Mouse (Mus musculus): ENCODE results near the gene Runx1.
A peak's percentile ranks its signal among the peaks of the same experiment; 100 is the strongest.

Gene Runx1

DNA sequence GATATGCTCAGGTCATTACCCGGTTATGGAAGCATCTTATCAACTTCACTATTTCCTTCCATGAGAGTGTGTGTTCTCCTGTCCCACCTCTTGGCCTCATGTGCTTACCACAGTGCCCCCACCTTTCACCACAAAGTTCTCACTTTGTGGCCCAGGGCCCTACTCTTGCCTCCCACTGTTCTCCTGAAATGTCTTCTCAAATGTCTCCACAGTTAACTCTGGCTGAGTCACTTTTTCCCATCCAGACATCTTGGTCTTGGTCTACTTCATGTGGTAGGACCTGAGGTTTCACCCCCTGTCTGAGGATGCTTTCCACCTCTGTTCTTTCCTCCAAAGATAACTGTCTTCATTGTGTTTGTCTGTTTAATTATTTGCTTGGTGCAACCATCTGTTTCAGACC, 77.7 kb downstream of the Runx1 start:
- no peak for DNase-seq (ENCODE audit: low read depth, low spot score)

DNA sequence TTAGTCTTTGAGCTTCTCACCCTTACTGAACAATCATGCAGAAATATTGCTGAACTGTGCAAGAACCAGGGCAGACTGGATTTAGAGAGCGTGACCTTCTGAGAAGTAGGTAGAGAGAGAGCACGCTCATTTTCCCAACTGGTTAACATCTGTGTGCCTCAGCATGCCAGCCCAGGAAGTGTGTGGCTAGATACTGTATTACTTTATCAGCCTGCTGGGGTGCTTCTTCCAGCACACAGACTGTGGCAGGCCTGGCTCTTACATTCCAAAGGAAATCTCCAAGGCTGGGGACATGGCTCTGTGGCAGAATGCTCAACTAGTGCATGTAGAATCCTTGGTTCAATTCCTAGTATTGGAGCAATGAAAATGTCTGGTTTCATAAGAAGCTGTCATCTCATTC, 78.9 kb downstream of the Runx1 start:
- no peak for DNase-seq (ENCODE audit: low read depth, low spot score)

GRCm38 (mm10) chr16:92745239-92745638, 80.7 kb downstream of the Runx1 start:
- DNase-seq (ENCODE audit: low read depth, low spot score), result no peak

DNA sequence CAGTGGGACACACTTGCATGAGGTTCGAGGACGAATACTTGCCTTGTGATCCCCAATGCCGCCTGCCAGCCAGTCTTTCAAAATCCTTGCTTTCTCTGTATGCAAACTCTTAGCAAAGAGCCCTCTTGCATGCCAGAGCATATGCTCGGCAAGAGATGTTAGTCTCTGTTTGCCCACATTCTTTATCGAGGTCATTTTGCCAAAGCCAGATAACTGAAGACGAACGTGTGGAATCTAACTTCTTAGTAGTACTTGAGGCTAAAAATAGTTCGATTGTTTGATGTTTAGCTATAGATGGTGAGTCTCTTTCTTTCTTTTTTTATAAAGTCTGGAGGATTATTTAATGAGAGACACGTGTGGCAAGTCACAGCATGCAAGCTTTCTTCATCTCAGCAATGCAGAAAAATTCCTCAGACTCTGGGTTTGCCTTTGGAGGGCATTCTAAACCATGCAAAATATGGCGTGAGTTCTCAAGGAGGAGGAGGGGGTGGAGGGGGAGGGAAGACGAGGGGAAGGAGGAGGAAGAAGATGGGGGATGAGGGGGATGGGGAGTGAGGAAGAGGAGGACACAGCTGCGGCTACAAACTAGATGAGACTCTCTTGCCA, 81.7 kb downstream of the Runx1 start:
- DNase-seq (ENCODE audit: low read depth, low spot score), result peak; percentile 25

GRCm38 (mm10) chr16:92743755-92744154, 82.2 kb downstream of the Runx1 start:
- no peak for DNase-seq (ENCODE audit: low read depth, low spot score)

DNA sequence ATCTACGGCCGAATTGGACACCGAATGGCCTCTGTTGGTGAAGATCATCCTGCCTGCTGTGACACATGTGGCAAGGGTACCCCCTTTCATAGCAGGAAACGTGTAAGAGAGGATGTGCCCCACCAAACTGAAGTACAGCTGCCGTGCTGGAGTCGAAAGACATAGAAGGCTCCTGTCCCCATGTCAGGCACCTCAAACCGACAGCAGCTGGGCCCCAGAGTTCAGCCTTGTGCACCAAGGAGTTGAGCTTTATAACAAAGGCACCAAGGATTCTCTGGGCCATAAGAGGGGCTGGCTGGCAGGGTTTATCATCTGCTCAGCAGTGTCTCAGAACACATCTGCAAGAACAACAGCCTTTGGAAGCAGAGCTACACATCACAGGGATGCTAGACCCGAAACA, 84.6 kb downstream of the Runx1 start:
- no peak for DNase-seq (ENCODE audit: low read depth, low spot score)

DNA sequence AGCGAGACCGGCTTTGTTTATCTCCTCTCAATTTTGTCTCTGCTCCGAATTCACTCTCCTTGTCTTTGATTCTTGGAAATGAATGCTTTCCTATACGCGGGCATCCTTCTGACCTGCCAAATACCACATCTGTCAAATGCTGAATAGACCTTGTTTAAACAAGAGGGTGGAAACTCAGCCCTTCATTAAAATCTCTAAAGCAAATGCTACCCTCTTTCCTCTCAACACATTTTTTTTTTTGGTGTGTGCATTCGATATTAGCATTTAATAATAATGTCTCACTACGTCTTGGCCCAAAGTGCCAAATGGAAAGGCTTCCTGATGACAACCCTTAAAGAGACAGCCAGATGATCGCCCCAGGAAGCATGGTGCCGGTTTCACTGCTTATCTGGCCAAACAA, 85.4 kb downstream of the Runx1 start:
- no peak for DNase-seq (ENCODE audit: low read depth, low spot score)

GRCm38 (mm10) chr16:92739997-92740396, 86.0 kb downstream of the Runx1 start:
- DNase-seq (ENCODE audit: low read depth, low spot score), result no peak

GRCm38 (mm10) chr16:92739071-92739793, 86.7 kb downstream of the Runx1 start:
- peak; percentile 82 for DNase-seq (ENCODE audit: low read depth, low spot score)

- peak; percentile 58 for DNase-seq (ENCODE audit: low read depth, low spot score)
These were observed 87.4 kb downstream of the Runx1 start for GRCm38 (mm10) chr16:92738476-92739010.

DNA sequence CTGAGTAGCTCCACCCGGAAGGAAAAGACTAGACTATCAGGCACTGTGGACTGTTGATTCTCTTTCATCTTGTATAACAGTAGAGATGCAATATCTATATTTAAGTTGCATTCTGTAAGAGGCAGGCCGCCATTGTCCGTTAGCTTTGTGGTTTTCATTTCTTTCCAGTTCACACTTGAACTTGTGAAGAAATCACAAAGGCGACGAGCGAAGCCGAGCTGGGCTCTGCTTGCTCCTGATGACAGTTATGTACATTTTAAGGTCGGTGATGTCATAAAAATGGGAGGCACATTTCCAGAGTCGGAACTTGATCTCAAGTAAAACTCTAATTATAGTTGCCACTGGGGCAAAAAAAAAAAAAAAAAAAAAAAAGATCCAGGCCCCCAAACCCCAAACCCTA, 99.1 kb downstream of the Runx1 start:
- DNase-seq (ENCODE audit: low read depth, low spot score), result no peak

DNA sequence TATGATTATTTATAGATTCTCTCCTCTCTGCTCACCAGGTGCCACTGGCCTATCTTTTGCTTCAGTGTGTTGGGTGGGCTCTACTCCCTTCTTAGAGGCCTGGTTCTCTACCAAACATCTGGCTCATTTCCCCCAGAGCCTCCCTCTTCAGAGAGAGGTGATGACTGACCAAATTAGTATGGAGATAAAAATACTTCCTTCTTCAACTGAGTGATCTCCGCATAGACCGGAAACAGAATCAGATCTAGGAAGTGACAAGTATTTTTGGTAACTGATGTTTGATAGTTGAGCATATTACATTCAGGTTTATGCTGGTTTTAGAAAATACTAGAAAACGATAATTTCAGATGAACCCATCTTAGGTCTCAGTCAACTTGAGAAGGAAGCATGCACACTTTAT, 101.4 kb downstream of the Runx1 start:
- DNase-seq (ENCODE audit: low read depth, low spot score), result no peak

GRCm38 (mm10) chr16:92720678-92721077, 105.3 kb downstream of the Runx1 start:
- no peak for DNase-seq (ENCODE audit: low read depth, low spot score)

DNA sequence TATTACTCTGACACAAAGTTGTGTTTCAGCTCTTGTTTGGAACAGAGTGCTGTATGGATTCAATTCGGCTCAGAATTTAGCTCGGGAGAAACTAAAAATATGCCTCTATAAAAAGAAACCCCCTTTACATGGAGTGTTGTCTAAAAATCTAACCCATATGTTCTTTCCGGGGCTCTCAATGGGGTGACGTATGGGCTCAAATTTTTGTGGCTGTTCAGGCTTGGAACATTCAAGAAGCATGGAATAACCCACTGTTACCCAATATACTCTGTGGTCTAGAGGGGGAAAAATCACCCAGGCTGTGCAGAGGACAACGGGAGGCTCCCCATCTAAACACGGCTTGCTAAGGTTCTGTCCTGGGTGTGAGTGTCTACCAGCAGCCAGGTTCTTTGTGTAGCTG, 106.2 kb downstream of the Runx1 start:
- no peak for DNase-seq (ENCODE audit: low read depth, low spot score)

- no peak for DNase-seq (ENCODE audit: low read depth, low spot score)
These were observed 110.1 kb downstream of the Runx1 start for GRCm38 (mm10) chr16:92715599-92716483.

DNA sequence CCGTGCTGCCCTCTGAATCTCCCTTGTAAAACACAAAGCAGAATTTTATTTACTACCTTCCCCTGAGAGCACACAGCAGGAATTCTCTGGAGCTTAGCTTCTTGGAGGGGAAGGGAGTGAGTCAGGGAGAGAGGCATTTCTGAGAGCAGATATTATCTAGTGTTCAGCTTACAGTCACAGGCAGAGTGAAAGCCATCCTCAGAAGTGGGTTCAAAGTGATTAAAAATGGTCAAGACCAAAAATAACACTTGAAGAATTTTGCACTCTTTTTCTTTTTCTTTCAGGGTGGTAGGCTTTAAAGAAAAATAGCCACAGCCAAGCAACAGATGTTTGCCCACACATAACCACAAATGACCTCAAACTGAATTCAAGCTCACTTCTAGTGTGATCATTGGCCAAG, 115.8 kb downstream of the Runx1 start:
- DNase-seq (ENCODE audit: low read depth, low spot score), result no peak

DNA sequence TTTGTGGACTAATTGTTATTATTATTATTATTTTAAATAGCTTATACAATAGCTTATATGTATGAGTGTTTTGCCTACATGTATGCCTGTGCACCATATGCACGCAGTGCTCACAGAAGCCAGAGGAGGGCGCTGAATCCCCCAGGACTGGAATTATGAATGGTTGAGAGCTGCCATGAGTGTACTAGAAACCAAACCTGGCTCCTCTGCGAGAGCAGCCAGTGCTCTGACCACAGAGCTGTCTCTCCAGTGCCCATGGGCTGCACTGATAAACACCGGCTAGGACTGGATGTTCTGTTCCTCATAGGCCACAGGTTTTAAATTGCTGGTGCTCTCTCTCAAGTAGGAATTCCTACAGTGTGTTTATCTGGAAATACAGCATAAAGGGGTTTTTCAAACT, 117.2 kb downstream of the Runx1 start:
- DNase-seq (ENCODE audit: low read depth, low spot score), result no peak

- no peak for DNase-seq (ENCODE audit: low read depth, low spot score)
These were observed 118.2 kb downstream of the Runx1 start for GRCm38 (mm10) chr16:92707712-92708111.

GRCm38 (mm10) chr16:92707146-92707545, 118.8 kb downstream of the Runx1 start:
- DNase-seq (ENCODE audit: low read depth, low spot score), result no peak

- DNase-seq (ENCODE audit: low read depth, low spot score), result no peak
These were observed 120.1 kb downstream of the Runx1 start for GRCm38 (mm10) chr16:92705564-92706458.

DNA sequence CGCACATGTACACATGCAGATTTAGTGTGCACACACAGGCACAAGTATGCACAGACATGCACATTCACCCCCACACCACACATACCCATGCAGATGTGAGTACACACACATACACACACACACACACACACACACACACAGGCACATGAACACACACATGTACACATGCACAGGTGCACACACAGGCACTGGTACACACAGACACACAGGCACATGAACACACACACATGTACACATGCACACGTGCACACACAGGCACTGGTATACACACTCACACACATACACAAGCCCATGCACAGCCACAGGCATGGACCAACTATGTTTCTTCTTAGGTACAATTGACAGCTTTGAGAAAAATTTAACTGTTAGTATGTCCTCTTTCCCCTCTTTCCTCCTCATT, 122.1 kb downstream of the Runx1 start:
- no peak for DNase-seq (ENCODE audit: low read depth, low spot score)
